Mouse (Mus musculus) embryonic fibroblast, embryonic 13.5 days (primary cell): ENCODE measurements around the gene 5730480H06Rik.

Experiments used
- CTCF ChIP-seq: IDR thresholded peaks from 2 replicates; pipeline ENCODE4 v1.5.1; 2011; ENCODE audit warnings: mild to moderate bottlenecking, control low read depth, low read length, moderate library complexity, borderline replicate concordance; ENCODE audit not compliant: insufficient read depth
- POLR2A ChIP-seq: IDR thresholded peaks from 2 replicates; pipeline ENCODE4 v1.6.1; 2011; ENCODE audit warnings: low read depth, mild to moderate bottlenecking, control low read depth, low read length, moderate library complexity

DNA sequence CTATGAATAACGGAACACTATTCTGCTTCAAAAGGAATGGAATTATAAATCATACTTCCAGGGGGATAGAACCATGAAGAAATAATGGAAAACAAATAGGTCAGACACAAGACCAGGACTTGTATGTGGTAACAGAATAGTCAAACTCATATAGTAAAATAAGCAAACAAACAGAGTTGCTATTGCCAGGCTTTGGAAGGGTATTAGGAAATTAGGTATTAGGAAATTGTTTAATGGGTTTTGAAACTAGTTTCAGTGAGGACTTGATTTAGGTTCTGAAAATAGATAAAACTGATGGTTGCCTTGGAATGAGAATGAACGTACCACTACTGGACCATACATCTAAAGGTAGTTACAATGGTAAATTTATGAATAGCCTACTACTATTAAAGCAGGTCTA, 2.0 kb downstream of the 5730480H06Rik start:
- TF ChIP-seq POLR2A (no peak), CTCF (no peak)
